Mouse (Mus musculus) embryonic facial prominence, embryonic 14.5 days (tissue): Measurements from ENCODE around the gene Rnf111. TPM values are rescaled to one million over a fixed set of nuclear protein-coding genes. Genes with fewer than 3 reads are reported as not detected.

Experiments used
- ATAC-seq: fragments of 200-750 bp; cut with Nextera tagmentation; 2 replicates; pipeline ENCODE4 v1.8.0; 2017; ENCODE audit warnings: low read depth, moderate number of reproducible peaks, moderate TSS enrichment
- DNase-seq: peaks from one replicate; pipeline ENCODE4 v3.0.0-alpha.2; 2015; ENCODE audit warnings: low spot score
- H3K27ac ChIP-seq: fragments of 300-500 bp; sonication (generic); replicated peaks from 2 replicates; pipeline ENCODE4 v1.5.1; 2014; ENCODE audit warnings: low read depth, mild to moderate bottlenecking, low read length, moderate library complexity
- H3K27me3 ChIP-seq: fragments of 300-500 bp; sonication (generic); replicated peaks from 2 replicates; pipeline ENCODE4 v1.6.1; 2014; ENCODE audit warnings: low read length; ENCODE audit not compliant: control insufficient read depth, insufficient read depth
- H3K36me3 ChIP-seq: fragments of 300-500 bp; sonication (generic); 2 replicates; pipeline ENCODE4 v1.6.1; 2014; ENCODE audit warnings: low read length, mixed read lengths; ENCODE audit not compliant: control insufficient read depth, insufficient read depth
- H3K4me1 ChIP-seq: fragments of 300-500 bp; sonication (generic); 2 replicates; pipeline ENCODE4 v1.6.1; 2014; ENCODE audit warnings: antibody characterized with exemption, low read length; ENCODE audit not compliant: control insufficient read depth, insufficient read depth
- H3K4me2 ChIP-seq: fragments of 300-500 bp; sonication (generic); 2 replicates; pipeline ENCODE4 v1.6.1; 2014; ENCODE audit warnings: low read depth, mild to moderate bottlenecking, low read length, moderate library complexity, mixed read lengths
- H3K4me3 ChIP-seq: fragments of 300-500 bp; sonication (generic); 2 replicates; pipeline ENCODE4 v1.5.1; 2014; ENCODE audit warnings: low read depth, mild to moderate bottlenecking, low read length
- H3K9ac ChIP-seq: fragments of 300-500 bp; sonication (generic); 2 replicates; pipeline ENCODE4 v1.6.1; 2014; ENCODE audit warnings: low read depth, mild to moderate bottlenecking, low read length, moderate library complexity, mixed read lengths
- H3K9me3 ChIP-seq: fragments of 300-500 bp; sonication (generic); 2 replicates; pipeline ENCODE4 v1.6.1; 2016; ENCODE audit warnings: low read length; ENCODE audit not compliant: control insufficient read depth
- WGBS: fragments of 180-500 bp; shearing (Covaris S2); extraction: QIAGEN DNeasy Blood & Tissue Kit; methylation state at CpG from one replicate; pipeline ENCODE4 v1.1.7; 2014; 5-methylcytosine and 5-hydroxymethylcytosine counted together
- microRNA-seq: library from miRNA; unstranded; fragments of <30 nt; microRNA quantifications from one replicate; pipeline ENCODE4, GENCODE M21; 2016; ENCODE audit warnings: borderline number of aligned reads
- polyA plus RNA-seq: library from polyadenylated mRNA; unstranded; fragments of >200 nt; fragmentation: Nextera tagmentation; extraction: Ambion mirVana; gene quantifications from 2 replicates; pipeline ENCODE4 v1.2.1, GENCODE M21; 2014

The Rnf111 gene
- polyA plus RNA-seq, 1 experiment from 2014 or later = 24.6 TPM

GRCm38 (mm10) chr9:70387410-70388119, 116.0 kb downstream of the Rnf111 start:
- H3K4me1 ChIP-seq = no peaks in the 10 kb centered on the region
- no peak overlapping the region for H3K27ac ChIP-seq
- H3K9me3 ChIP-seq = no peaks in the 10 kb centered on the region
- no peak overlapping the region for H3K4me2 ChIP-seq
- no peak overlapping the region for H3K9ac ChIP-seq
- no peak overlapping the region for H3K4me3 ChIP-seq
- H3K36me3 ChIP-seq = peaks cover 33% of the 10 kb centered on the region
- ATAC-seq (no peak), DNase-seq (peak; percentile 10)
- no peaks in the 10 kb centered on the region for H3K27me3 ChIP-seq
- WGBS = 94% methylated on average over 4 of the region's 4 CpGs

GRCm38 (mm10) chr9:70384958-70385728, 118.4 kb downstream of the Rnf111 start:
- Histone ChIP-seq H3K9me3 (no peaks in the 10 kb centered on the region), H3K27ac (no peak overlapping the region), H3K4me2 (no peak overlapping the region), H3K4me1 (no peaks in the 10 kb centered on the region), H3K36me3 (peaks cover 38% of the 10 kb centered on the region), H3K9ac (no peak overlapping the region), H3K27me3 (no peaks in the 10 kb centered on the region), H3K4me3 (no peak overlapping the region)
- 79% methylated on average over 18 of the region's 18 CpGs for WGBS
- ATAC-seq (no peak), DNase-seq (no peak)

- ATAC-seq = no peak
- Histone ChIP-seq H3K36me3 (peaks cover 39% of the 10 kb centered on the region), H3K9me3 (no peaks in the 10 kb centered on the region), H3K27me3 (no peaks in the 10 kb centered on the region), H3K4me1 (no peaks in the 10 kb centered on the region), H3K4me2 (no peak overlapping the region), H3K9ac (no peak overlapping the region), H3K27ac (no peak overlapping the region), H3K4me3 (no peak overlapping the region)
- no peak for DNase-seq
- whole genome bisulfite sequencing = 94% methylated on average over 4 of the region's 4 CpGs
Measured at GRCm38 (mm10) chr9:70384494-70384893, 119.0 kb downstream of the Rnf111 start.

GRCm38 (mm10) chr9:70383750-70384149, 119.8 kb downstream of the Rnf111 start:
- no peak for DNase-seq
- H3K4me3 ChIP-seq = no peak overlapping the region
- H3K36me3 ChIP-seq = peaks cover 42% of the 10 kb centered on the region
- WGBS = 65% methylated on average over 10 of the region's 10 CpGs
- H3K4me1 ChIP-seq = no peaks in the 10 kb centered on the region
- no peaks in the 10 kb centered on the region for H3K9me3 ChIP-seq
- H3K4me2 ChIP-seq = no peak overlapping the region
- ATAC-seq = no peak
- H3K27ac ChIP-seq = no peak overlapping the region
- no peaks in the 10 kb centered on the region for H3K27me3 ChIP-seq
- no peak overlapping the region for H3K9ac ChIP-seq

GRCm38 (mm10) chr9:70382091-70382490, 121.4 kb downstream of the Rnf111 start:
- H3K27me3 ChIP-seq = no peaks in the 10 kb centered on the region
- H3K27ac ChIP-seq = no peak overlapping the region
- ATAC-seq (no peak), DNase-seq (no peak)
- 78% methylated on average over 12 of the region's 12 CpGs for WGBS
- no peak overlapping the region for H3K4me3 ChIP-seq
- H3K9ac ChIP-seq = no peak overlapping the region
- H3K4me2 ChIP-seq = no peak overlapping the region
- no peaks in the 10 kb centered on the region for H3K9me3 ChIP-seq
- H3K4me1 ChIP-seq = no peaks in the 10 kb centered on the region
- peaks cover 58% of the 10 kb centered on the region for H3K36me3 ChIP-seq

GRCm38 (mm10) chr9:70379502-70380467, 123.7 kb downstream of the Rnf111 start:
- H3K4me3 ChIP-seq = no peak overlapping the region
- H3K4me2 ChIP-seq = no peak overlapping the region
- H3K27ac ChIP-seq = no peak overlapping the region
- H3K27me3 ChIP-seq = no peaks in the 10 kb centered on the region
- H3K36me3 ChIP-seq = peaks cover 56% of the 10 kb centered on the region
- ATAC-seq (no peak), DNase-seq (no peak)
- H3K9ac ChIP-seq = no peak overlapping the region
- no peaks in the 10 kb centered on the region for H3K4me1 ChIP-seq
- H3K9me3 ChIP-seq = no peaks in the 10 kb centered on the region
- WGBS = 70% methylated on average over 7 of the region's 7 CpGs

Small RNA genes lying within 50 kb of the gene (microRNA-seq; reads per million reads assigned to microRNA genes)
- 3.0 reads per million, percentile 14 among the genes with 10 or more reads in this experiment for gene Mir5626

Other genes starting within 250 kb of the Rnf111 start
- gene Ccnb2, start 82.2 kb downstream of the Rnf111 start, polyA plus RNA-seq = 123 and 153 TPM in 2 replicates
- 39.8 and 41.5 TPM in 2 replicates for gene Sltm, start 39.0 kb upstream of the Rnf111 start, polyA plus RNA-seq
- 0.49 and 0.62 TPM in 2 replicates for gene Gm10642, start 152.5 kb upstream of the Rnf111 start, polyA plus RNA-seq
- 15.3 and 15.5 TPM in 2 replicates for gene Mindy2, start 153.4 kb upstream of the Rnf111 start, polyA plus RNA-seq
- 63.5 and 67.7 TPM in 2 replicates for gene Adam10, start 175.3 kb upstream of the Rnf111 start, polyA plus RNA-seq